Mouse (Mus musculus): ENCODE results near the gene Galnt18. TPM values are rescaled to one million over a fixed set of nuclear protein-coding genes. Genes with fewer than 3 reads are reported as not detected.

Gene Galnt18
- polyA plus RNA-seq, 1 experiment from 2014 or later, result 4.5 TPM

GRCm38 (mm10) chr7:111466121-111466520 is 313.7 kb downstream of the Galnt18 start:
- no peaks in the 10 kb centered on the region for H3K27me3 ChIP-seq (ENCODE audit: control insufficient read depth, insufficient read depth, low read length)
- no peak overlapping the region for H3K27ac ChIP-seq (ENCODE audit: low read depth, low read length)
- no peaks in the 10 kb centered on the region for H3K36me3 ChIP-seq (ENCODE audit: control insufficient read depth, insufficient read depth, low read length)
- no peak for ATAC-seq (replicated peaks; ENCODE audit: low FRiP score)
- H3K9ac ChIP-seq (ENCODE audit: low read length), result no peak overlapping the region
- no peak for DNase-seq (ENCODE audit: low spot score)
- no peak overlapping the region for H3K4me3 ChIP-seq (ENCODE audit: low read depth, low read length)
- no peaks in the 10 kb centered on the region for H3K9me3 ChIP-seq (ENCODE audit: control insufficient read depth, low read length)
- WGBS, result 83% methylated on average over 3 of the region's 3 CpGs
- no peak overlapping the region for H3K4me2 ChIP-seq (ENCODE audit: low read depth, low read length, severe bottlenecking)
- 0 out of 2 replicates have a peak, but pooled peaks cover 2% of the 10 kb centered on the region for H3K4me1 ChIP-seq (replicated peaks; ENCODE audit: control insufficient read depth, insufficient read depth, low read length)

- Histone ChIP-seq H3K4me1 (replicated peaks; ENCODE audit: control insufficient read depth, insufficient read depth, low read length) (no peaks in the 10 kb centered on the region), H3K36me3 (ENCODE audit: control insufficient read depth, insufficient read depth, low read length) (no peaks in the 10 kb centered on the region), H3K27me3 (ENCODE audit: control insufficient read depth, insufficient read depth, low read length) (no peaks in the 10 kb centered on the region), H3K9me3 (ENCODE audit: control insufficient read depth, low read length) (no peaks in the 10 kb centered on the region), H3K9ac (ENCODE audit: low read length) (no peak overlapping the region), H3K4me2 (ENCODE audit: low read depth, low read length, severe bottlenecking) (no peak overlapping the region), H3K4me3 (ENCODE audit: low read depth, low read length) (no peak overlapping the region), H3K27ac (ENCODE audit: low read depth, low read length) (no peak overlapping the region)
- ATAC-seq (replicated peaks; ENCODE audit: low FRiP score), result no peak
- WGBS, result 83% methylated on average over 4 of the region's 4 CpGs
- no peak for DNase-seq (ENCODE audit: low spot score)
These were observed 320.1 kb downstream of the Galnt18 start for GRCm38 (mm10) chr7:111459716-111460115.

- H3K36me3 ChIP-seq (ENCODE audit: control insufficient read depth, insufficient read depth, low read length), result no peaks in the 10 kb centered on the region
- H3K4me3 ChIP-seq (ENCODE audit: low read depth, low read length), result no peak overlapping the region
- no peak overlapping the region for H3K9ac ChIP-seq (ENCODE audit: low read length)
- no peaks in the 10 kb centered on the region for H3K9me3 ChIP-seq (ENCODE audit: control insufficient read depth, low read length)
- H3K27me3 ChIP-seq (ENCODE audit: control insufficient read depth, insufficient read depth, low read length), result no peaks in the 10 kb centered on the region
- ATAC-seq (replicated peaks; ENCODE audit: low FRiP score) (no peak), DNase-seq (ENCODE audit: low spot score) (no peak)
- no peak overlapping the region for H3K27ac ChIP-seq (ENCODE audit: low read depth, low read length)
- no peaks in the 10 kb centered on the region for H3K4me1 ChIP-seq (replicated peaks; ENCODE audit: control insufficient read depth, insufficient read depth, low read length)
- 91% methylated on average over 3 of the region's 3 CpGs for WGBS
- H3K4me2 ChIP-seq (ENCODE audit: low read depth, low read length, severe bottlenecking), result no peak overlapping the region
These were observed 323.8 kb downstream of the Galnt18 start for GRCm38 (mm10) chr7:111456007-111456406.

GRCm38 (mm10) chr7:111455541-111455940 is 324.2 kb downstream of the Galnt18 start:
- Histone ChIP-seq H3K36me3 (ENCODE audit: control insufficient read depth, insufficient read depth, low read length) (no peaks in the 10 kb centered on the region), H3K4me2 (ENCODE audit: low read depth, low read length, severe bottlenecking) (no peak overlapping the region), H3K4me1 (replicated peaks; ENCODE audit: control insufficient read depth, insufficient read depth, low read length) (no peaks in the 10 kb centered on the region), H3K4me3 (ENCODE audit: low read depth, low read length) (no peak overlapping the region), H3K9ac (ENCODE audit: low read length) (no peak overlapping the region), H3K27me3 (ENCODE audit: control insufficient read depth, insufficient read depth, low read length) (no peaks in the 10 kb centered on the region), H3K27ac (ENCODE audit: low read depth, low read length) (no peak overlapping the region), H3K9me3 (ENCODE audit: control insufficient read depth, low read length) (no peaks in the 10 kb centered on the region)
- DNase-seq (ENCODE audit: low spot score), result no peak
- 87% methylated on average over 4 of the region's 4 CpGs for WGBS
- no peak for ATAC-seq (replicated peaks; ENCODE audit: low FRiP score)

GRCm38 (mm10) chr7:111452000-111452399 is 327.8 kb downstream of the Galnt18 start:
- no peak overlapping the region for H3K4me3 ChIP-seq (ENCODE audit: low read depth, low read length)
- 50% methylated on average over 1 of the region's 1 CpGs for WGBS

GRCm38 (mm10) chr7:111450286-111451095 is 329.3 kb downstream of the Galnt18 start:
- no peak overlapping the region for H3K4me3 ChIP-seq (ENCODE audit: low read depth, low read length)
- no peaks in the 10 kb centered on the region for H3K36me3 ChIP-seq (ENCODE audit: control insufficient read depth, insufficient read depth, low read length)
- DNase-seq (ENCODE audit: low spot score) (no peak), ATAC-seq (replicated peaks; ENCODE audit: low FRiP score) (no peak)
- H3K4me2 ChIP-seq (ENCODE audit: low read depth, low read length, severe bottlenecking), result no peak overlapping the region
- no peaks in the 10 kb centered on the region for H3K4me1 ChIP-seq (replicated peaks; ENCODE audit: control insufficient read depth, insufficient read depth, low read length)
- no peaks in the 10 kb centered on the region for H3K9me3 ChIP-seq (ENCODE audit: control insufficient read depth, low read length)
- H3K27ac ChIP-seq (ENCODE audit: low read depth, low read length), result no peak overlapping the region
- H3K27me3 ChIP-seq (ENCODE audit: control insufficient read depth, insufficient read depth, low read length), result no peaks in the 10 kb centered on the region
- H3K9ac ChIP-seq (ENCODE audit: low read length), result no peak overlapping the region
- 82% methylated on average over 6 of the region's 6 CpGs for WGBS

More at GRCm38 (mm10) chr7:111452000-111452399, 327.8 kb downstream of the Galnt18 start:
- no peak for DNase-seq (ENCODE audit: low spot score)
- H3K4me2 ChIP-seq (ENCODE audit: low read depth, low read length, severe bottlenecking), result no peak overlapping the region
- H3K9ac ChIP-seq (ENCODE audit: low read length), result no peak overlapping the region
- H3K36me3 ChIP-seq (ENCODE audit: control insufficient read depth, insufficient read depth, low read length), result no peaks in the 10 kb centered on the region
- H3K9me3 ChIP-seq (ENCODE audit: control insufficient read depth, low read length), result no peaks in the 10 kb centered on the region
- H3K4me1 ChIP-seq (replicated peaks; ENCODE audit: control insufficient read depth, insufficient read depth, low read length), result no peaks in the 10 kb centered on the region
- no peak overlapping the region for H3K27ac ChIP-seq (ENCODE audit: low read depth, low read length)
- no peaks in the 10 kb centered on the region for H3K27me3 ChIP-seq (ENCODE audit: control insufficient read depth, insufficient read depth, low read length)
- ATAC-seq (replicated peaks; ENCODE audit: low FRiP score), result no peak

- H3K4me2 ChIP-seq (ENCODE audit: low read depth, low read length, severe bottlenecking), result no peak overlapping the region
- H3K27me3 ChIP-seq (ENCODE audit: control insufficient read depth, insufficient read depth, low read length), result no peaks in the 10 kb centered on the region
- ATAC-seq (replicated peaks; ENCODE audit: low FRiP score) (no peak), DNase-seq (ENCODE audit: low spot score) (no peak)
- H3K36me3 ChIP-seq (ENCODE audit: control insufficient read depth, insufficient read depth, low read length), result no peaks in the 10 kb centered on the region
- no peak overlapping the region for H3K9ac ChIP-seq (ENCODE audit: low read length)
- no peaks in the 10 kb centered on the region for H3K4me1 ChIP-seq (replicated peaks; ENCODE audit: control insufficient read depth, insufficient read depth, low read length)
- H3K27ac ChIP-seq (ENCODE audit: low read depth, low read length), result no peak overlapping the region
- WGBS, result 40% methylated on average over 2 of the region's 2 CpGs
- no peaks in the 10 kb centered on the region for H3K9me3 ChIP-seq (ENCODE audit: control insufficient read depth, low read length)
- no peak overlapping the region for H3K4me3 ChIP-seq (ENCODE audit: low read depth, low read length)
These were observed 346.6 kb downstream of the Galnt18 start for GRCm38 (mm10) chr7:111433173-111433572.

- no peak overlapping the region for H3K4me3 ChIP-seq (ENCODE audit: low read depth, low read length)
- H3K4me2 ChIP-seq (ENCODE audit: low read depth, low read length, severe bottlenecking), result no peak overlapping the region
- ATAC-seq (replicated peaks; ENCODE audit: low FRiP score) (no peak), DNase-seq (ENCODE audit: low spot score) (no peak)
- H3K9ac ChIP-seq (ENCODE audit: low read length), result no peak overlapping the region
- no peaks in the 10 kb centered on the region for H3K36me3 ChIP-seq (ENCODE audit: control insufficient read depth, insufficient read depth, low read length)
- H3K27me3 ChIP-seq (ENCODE audit: control insufficient read depth, insufficient read depth, low read length), result no peaks in the 10 kb centered on the region
- no peaks in the 10 kb centered on the region for H3K9me3 ChIP-seq (ENCODE audit: control insufficient read depth, low read length)
- H3K27ac ChIP-seq (ENCODE audit: low read depth, low read length), result no peak overlapping the region
- WGBS, result 77% methylated on average over 1 of the region's 1 CpGs
- no peaks in the 10 kb centered on the region for H3K4me1 ChIP-seq (replicated peaks; ENCODE audit: control insufficient read depth, insufficient read depth, low read length)
These were observed 352.4 kb downstream of the Galnt18 start for GRCm38 (mm10) chr7:111427392-111427791.

All from forebrain, embryonic 11.5 days (tissue).